Mouse (Mus musculus): ENCODE measurements around the gene Vps13d. TPM values are rescaled to one million over a fixed set of nuclear protein-coding genes. Genes with fewer than 3 reads are reported as not detected.
A peak's percentile ranks its signal among the peaks of the same experiment; 100 is the strongest.

Vps13d gene
- polyA plus RNA-seq (2011; ENCODE audit: insufficient read depth, insufficient read length, low read depth, missing spikeins): 15.6 and 16.1 TPM in 2 replicates

DNA sequence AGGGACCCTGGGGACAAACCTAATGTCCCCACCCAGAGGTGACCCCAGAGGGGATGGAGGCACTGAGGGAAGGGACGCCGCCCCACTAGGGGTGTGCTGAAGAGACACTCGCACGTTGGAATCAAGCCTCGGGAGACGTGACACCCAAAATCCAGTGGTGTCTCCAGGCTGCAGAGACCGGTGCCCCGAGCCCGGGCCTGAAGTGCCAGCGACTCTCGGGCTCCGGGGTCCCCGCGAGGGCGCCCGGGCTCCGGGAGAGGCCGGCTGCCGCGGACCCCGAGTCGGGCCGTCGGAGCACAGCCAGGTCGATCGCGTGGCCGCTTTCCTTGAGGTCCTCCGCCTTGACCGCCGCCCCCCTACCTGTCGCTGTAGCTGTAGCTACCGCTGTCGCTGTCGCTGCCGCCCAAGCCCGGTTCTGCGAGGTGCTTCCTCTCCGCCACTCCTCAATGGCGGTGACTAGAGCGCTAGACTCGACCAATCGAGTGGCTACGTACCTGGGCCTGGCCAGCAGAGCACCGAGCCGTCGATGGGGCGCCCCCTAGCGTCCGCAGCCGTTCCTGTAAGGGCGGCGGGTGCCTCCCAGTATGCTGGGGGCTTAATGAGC is at the start of gene Vps13d:
Vps13d (minus strand) TSS at position 447 of the 604 bp plus-strand sequence.
- TF ChIP-seq POLR2A (IDR thresholded peaks at IDR 0.05; ENCODE audit: insufficient read depth, low read length) (no peak), CTCF (IDR thresholded peaks at IDR 0.05; ENCODE audit: low read depth, low read length) (peak; percentile 93)
- H3K4me3 ChIP-seq (ENCODE audit: low read depth, low read length): peak within 1 kb of the TSS; percentile 88
- H3K9me3 ChIP-seq (replicated peaks; ENCODE audit: control insufficient read depth, insufficient read depth, low read length, poor library complexity, severe bottlenecking): no peaks in the 10 kb centered on the region
- H3K9ac ChIP-seq (ENCODE audit: low read depth, poor library complexity, severe bottlenecking): peak within 1 kb of the TSS; percentile 52
- H3K36me3 ChIP-seq (ENCODE audit: control insufficient read depth, insufficient read depth, low read length, poor library complexity, severe bottlenecking): no peaks in the 10 kb centered on the region
- peaks cover 2% of the 10 kb centered on the region for H3K4me1 ChIP-seq (ENCODE audit: control insufficient read depth, insufficient read depth, low read length)
- no peak within 1 kb of the TSS for H3K27ac ChIP-seq (ENCODE audit: insufficient read depth, low read length)
- H3K27me3 ChIP-seq (ENCODE audit: control insufficient read depth, insufficient read depth, low read length, poor library complexity, severe bottlenecking): no peaks in the 10 kb centered on the region

DNA sequence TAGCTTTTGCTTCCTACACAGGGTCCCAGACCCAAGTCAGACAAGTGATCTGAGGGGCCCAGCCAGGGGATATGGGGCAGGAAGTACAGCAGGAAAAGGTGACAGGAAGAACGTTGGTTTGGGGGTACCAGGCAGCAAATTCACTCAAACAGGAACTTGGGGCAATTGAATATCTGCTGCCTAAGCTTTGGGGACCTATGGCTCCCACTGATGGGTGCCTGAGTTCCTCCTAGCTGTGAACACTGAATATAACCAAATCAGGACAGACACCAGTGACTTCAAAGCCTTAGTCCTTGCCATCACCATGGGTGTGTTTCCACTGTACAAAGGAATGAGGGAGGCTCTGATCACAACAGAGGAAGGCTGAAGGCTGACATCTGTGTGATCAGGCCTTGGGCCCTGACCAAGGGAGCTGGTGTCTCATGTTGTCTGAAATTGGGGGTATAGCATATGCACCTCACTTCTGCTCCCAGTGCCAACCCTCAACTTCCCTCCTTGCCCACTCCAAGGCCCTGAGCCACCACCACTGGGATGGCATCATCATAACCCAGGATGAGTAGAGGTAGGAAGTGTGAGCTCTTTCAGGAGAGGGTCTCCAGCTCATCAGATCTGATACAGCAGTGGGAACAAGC is 48.0 kb upstream of the Vps13d start:
- no peaks in the 10 kb centered on the region for H3K9me3 ChIP-seq (replicated peaks; ENCODE audit: control insufficient read depth, insufficient read depth, low read length, poor library complexity, severe bottlenecking)

DNA sequence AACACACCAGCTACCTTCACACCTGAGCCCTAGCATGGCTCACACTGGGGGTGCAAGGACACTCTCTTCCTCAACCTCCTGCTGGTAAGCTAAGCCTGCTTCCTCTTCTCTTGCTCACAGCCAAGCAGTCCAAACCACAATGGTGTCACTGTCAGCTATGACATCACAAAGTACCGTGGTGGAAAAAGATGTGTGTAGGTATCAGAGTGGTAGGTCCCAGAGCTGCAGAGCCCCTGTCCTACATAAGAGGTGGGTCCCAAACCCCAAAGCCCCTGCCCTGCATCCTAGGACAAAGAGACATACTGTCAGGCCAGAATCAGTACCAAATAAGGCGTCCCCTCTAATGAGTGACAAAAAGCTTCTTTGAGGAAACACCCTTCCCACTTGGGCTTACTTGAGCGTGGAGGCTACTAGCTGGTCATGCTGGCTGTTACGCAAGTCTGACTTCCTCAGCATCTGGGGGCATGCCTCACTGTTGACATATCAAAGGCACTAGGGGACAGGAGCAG is 46.0 kb upstream of the Vps13d start:
- no peak overlapping the region for H3K4me3 ChIP-seq (ENCODE audit: low read depth, low read length)
- H3K27me3 ChIP-seq (ENCODE audit: control insufficient read depth, insufficient read depth, low read length, poor library complexity, severe bottlenecking): no peaks in the 10 kb centered on the region
- no peak overlapping the region for H3K9ac ChIP-seq (ENCODE audit: low read depth, poor library complexity, severe bottlenecking)
- TF ChIP-seq POLR2A (IDR thresholded peaks at IDR 0.05; ENCODE audit: insufficient read depth, low read length) (no peak), EP300 (IDR thresholded peaks at IDR 0.05; ENCODE audit: insufficient read depth, low read depth, low read length) (no peak), CTCF (IDR thresholded peaks at IDR 0.05; ENCODE audit: low read depth, low read length) (no peak)
- H3K4me1 ChIP-seq (ENCODE audit: control insufficient read depth, insufficient read depth, low read length): no peaks in the 10 kb centered on the region
- H3K36me3 ChIP-seq (ENCODE audit: control insufficient read depth, insufficient read depth, low read length, poor library complexity, severe bottlenecking): no peaks in the 10 kb centered on the region
- no peak overlapping the region for H3K27ac ChIP-seq (ENCODE audit: insufficient read depth, low read length)
- H3K9me3 ChIP-seq (replicated peaks; ENCODE audit: control insufficient read depth, insufficient read depth, low read length, poor library complexity, severe bottlenecking): no peaks in the 10 kb centered on the region

More for the DNA sequence above, 48.0 kb upstream of the Vps13d start:
- H3K36me3 ChIP-seq (ENCODE audit: control insufficient read depth, insufficient read depth, low read length, poor library complexity, severe bottlenecking): no peaks in the 10 kb centered on the region
- H3K9ac ChIP-seq (ENCODE audit: low read depth, poor library complexity, severe bottlenecking): no peak overlapping the region
- H3K4me1 ChIP-seq (ENCODE audit: control insufficient read depth, insufficient read depth, low read length): no peaks in the 10 kb centered on the region
- H3K27ac ChIP-seq (ENCODE audit: insufficient read depth, low read length): no peak overlapping the region
- H3K4me3 ChIP-seq (ENCODE audit: low read depth, low read length): no peak overlapping the region
- TF ChIP-seq EP300 (IDR thresholded peaks at IDR 0.05; ENCODE audit: insufficient read depth, low read depth, low read length) (no peak), CTCF (IDR thresholded peaks at IDR 0.05; ENCODE audit: low read depth, low read length) (no peak), POLR2A (IDR thresholded peaks at IDR 0.05; ENCODE audit: insufficient read depth, low read length) (no peak)
- H3K27me3 ChIP-seq (ENCODE audit: control insufficient read depth, insufficient read depth, low read length, poor library complexity, severe bottlenecking): no peaks in the 10 kb centered on the region

DNA sequence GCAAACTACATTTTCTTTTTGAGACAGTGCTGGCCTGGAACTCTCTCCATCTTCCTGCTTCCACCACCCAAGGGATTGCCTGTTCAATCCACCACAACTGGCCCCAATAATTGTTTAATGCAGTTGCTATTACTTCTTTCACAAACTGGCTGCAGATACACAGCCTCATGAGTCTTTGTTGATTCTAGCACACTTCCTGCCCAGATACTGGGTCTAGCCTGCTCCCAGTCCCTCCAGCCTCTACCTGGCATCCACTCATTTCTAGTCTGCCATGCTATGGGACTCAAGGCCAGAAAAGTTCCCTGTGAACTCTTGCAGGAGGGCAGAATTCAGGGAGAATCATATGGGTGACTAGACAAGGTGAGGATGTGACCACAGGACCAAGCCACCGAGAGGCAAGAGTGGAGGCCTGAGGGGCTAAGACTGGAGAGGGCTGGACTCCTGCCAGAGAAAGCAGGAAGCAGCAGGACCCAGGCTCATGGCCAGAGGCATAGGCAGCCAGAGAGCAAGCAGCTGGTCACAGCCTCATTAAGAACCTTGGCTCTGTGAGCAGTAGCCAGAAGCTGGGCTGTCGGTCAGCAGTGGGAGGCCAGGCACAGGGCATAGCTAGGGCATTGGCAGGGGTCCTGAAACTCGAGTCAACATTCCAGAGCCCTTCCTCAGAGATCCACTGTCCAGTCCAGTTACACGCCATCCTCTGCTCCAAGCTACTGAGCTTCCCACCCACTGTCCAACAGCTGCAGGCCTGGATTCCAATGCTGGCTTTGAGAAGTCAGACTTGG is 44.4 kb upstream of the Vps13d start:
- Histone ChIP-seq H3K27ac (ENCODE audit: insufficient read depth, low read length) (no peak overlapping the region), H3K27me3 (ENCODE audit: control insufficient read depth, insufficient read depth, low read length, poor library complexity, severe bottlenecking) (no peaks in the 10 kb centered on the region), H3K36me3 (ENCODE audit: control insufficient read depth, insufficient read depth, low read length, poor library complexity, severe bottlenecking) (no peaks in the 10 kb centered on the region), H3K4me3 (ENCODE audit: low read depth, low read length) (no peak overlapping the region), H3K9me3 (replicated peaks; ENCODE audit: control insufficient read depth, insufficient read depth, low read length, poor library complexity, severe bottlenecking) (no peaks in the 10 kb centered on the region), H3K9ac (ENCODE audit: low read depth, poor library complexity, severe bottlenecking) (no peak overlapping the region), H3K4me1 (ENCODE audit: control insufficient read depth, insufficient read depth, low read length) (no peaks in the 10 kb centered on the region)
- no peak for TF ChIP-seq POLR2A (IDR thresholded peaks at IDR 0.05; ENCODE audit: insufficient read depth, low read length)
- TF ChIP-seq CTCF (IDR thresholded peaks at IDR 0.05; ENCODE audit: low read depth, low read length): no peak
- no peak for TF ChIP-seq EP300 (IDR thresholded peaks at IDR 0.05; ENCODE audit: insufficient read depth, low read depth, low read length)

DNA sequence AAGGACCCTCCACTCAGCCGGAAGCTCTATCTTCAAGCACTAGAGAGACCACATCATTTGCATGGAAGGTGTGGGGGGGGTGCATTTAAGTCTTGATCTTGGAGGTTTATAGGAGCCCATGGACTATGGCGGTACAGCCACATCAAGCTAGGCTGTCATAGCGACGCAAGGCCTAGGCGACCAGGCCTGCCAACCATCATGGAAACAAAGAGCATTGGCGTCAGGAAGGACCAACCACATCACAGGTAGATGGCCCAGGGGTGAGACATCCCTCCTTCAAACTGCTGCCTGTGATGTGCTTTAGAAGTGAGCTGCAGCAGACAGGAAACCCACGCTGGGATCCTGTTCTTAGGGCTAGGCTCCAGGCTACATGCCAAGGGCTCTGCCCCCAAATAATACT is 41.2 kb upstream of the Vps13d start:
- Histone ChIP-seq H3K27me3 (ENCODE audit: control insufficient read depth, insufficient read depth, low read length, poor library complexity, severe bottlenecking) (no peaks in the 10 kb centered on the region), H3K27ac (ENCODE audit: insufficient read depth, low read length) (no peak overlapping the region), H3K4me1 (ENCODE audit: control insufficient read depth, insufficient read depth, low read length) (no peaks in the 10 kb centered on the region), H3K36me3 (ENCODE audit: control insufficient read depth, insufficient read depth, low read length, poor library complexity, severe bottlenecking) (no peaks in the 10 kb centered on the region), H3K4me3 (ENCODE audit: low read depth, low read length) (no peak overlapping the region), H3K9ac (ENCODE audit: low read depth, poor library complexity, severe bottlenecking) (no peak overlapping the region), H3K9me3 (replicated peaks; ENCODE audit: control insufficient read depth, insufficient read depth, low read length, poor library complexity, severe bottlenecking) (no peaks in the 10 kb centered on the region)
- TF ChIP-seq POLR2A (IDR thresholded peaks at IDR 0.05; ENCODE audit: insufficient read depth, low read length) (no peak), CTCF (IDR thresholded peaks at IDR 0.05; ENCODE audit: low read depth, low read length) (no peak), EP300 (IDR thresholded peaks at IDR 0.05; ENCODE audit: insufficient read depth, low read depth, low read length) (no peak)
